Mouse (Mus musculus) midbrain, embryonic 15.5 days (tissue): ENCODE data around the gene Grrp1. TPM values are rescaled to one million over a fixed set of nuclear protein-coding genes. Genes with fewer than 3 reads are reported as not detected.

ENCODE experiments used
- ATAC-seq: fragments of 200-750 bp; cut with Nextera tagmentation; replicated peaks from 2 replicates; pipeline ENCODE4 v1.8.0; 2017; ENCODE audit warnings: moderate TSS enrichment
- H3K27ac ChIP-seq: fragments of 300-500 bp; sonication (generic); 2 replicates; pipeline ENCODE4 v1.5.1; 2015; ENCODE audit warnings: mild to moderate bottlenecking, inconsistent platforms
- H3K27me3 ChIP-seq: fragments of 300-500 bp; sonication (generic); replicated peaks from 2 replicates; pipeline ENCODE4 v1.6.1; 2015; ENCODE audit warnings: inconsistent platforms
- H3K36me3 ChIP-seq: fragments of 300-500 bp; sonication (generic); replicated peaks from 2 replicates; pipeline ENCODE4 v1.6.1; 2015; ENCODE audit warnings: inconsistent platforms
- H3K4me1 ChIP-seq: fragments of 300-500 bp; sonication (generic); 2 replicates; pipeline ENCODE4 v1.6.1; 2015; ENCODE audit warnings: inconsistent platforms
- H3K4me2 ChIP-seq: fragments of 300-500 bp; sonication (generic); 2 replicates; pipeline ENCODE4 v1.6.1; 2015; ENCODE audit warnings: inconsistent platforms, mild to moderate bottlenecking, moderate library complexity
- H3K4me3 ChIP-seq: fragments of 300-500 bp; sonication (generic); 2 replicates; pipeline ENCODE4 v1.5.1; 2015; ENCODE audit warnings: mild to moderate bottlenecking, inconsistent platforms
- H3K9ac ChIP-seq: fragments of 300-500 bp; sonication (generic); 2 replicates; pipeline ENCODE4 v1.6.1; 2015; ENCODE audit warnings: mild to moderate bottlenecking, inconsistent platforms
- H3K9me3 ChIP-seq: fragments of 300-500 bp; sonication (generic); 2 replicates; pipeline ENCODE4 v1.6.1; 2016; ENCODE audit warnings: inconsistent platforms
- WGBS: fragments of 180-500 bp; shearing (Covaris S2); methylation state at CpG from one replicate; pipeline ENCODE4 v1.1.7; 2015; ENCODE audit warnings: mixed read lengths; 5-methylcytosine and 5-hydroxymethylcytosine counted together
- polyA plus RNA-seq: library from polyadenylated mRNA; unstranded; fragments of >200 nt; fragmentation: Nextera tagmentation; extraction: Ambion mirVana; gene quantifications from 2 replicates; pipeline ENCODE4 v1.2.1, GENCODE M21; 2015

Grrp1 gene
- polyA plus RNA-seq, 1 experiment from 2014 or later = 13.6 TPM

DNA sequence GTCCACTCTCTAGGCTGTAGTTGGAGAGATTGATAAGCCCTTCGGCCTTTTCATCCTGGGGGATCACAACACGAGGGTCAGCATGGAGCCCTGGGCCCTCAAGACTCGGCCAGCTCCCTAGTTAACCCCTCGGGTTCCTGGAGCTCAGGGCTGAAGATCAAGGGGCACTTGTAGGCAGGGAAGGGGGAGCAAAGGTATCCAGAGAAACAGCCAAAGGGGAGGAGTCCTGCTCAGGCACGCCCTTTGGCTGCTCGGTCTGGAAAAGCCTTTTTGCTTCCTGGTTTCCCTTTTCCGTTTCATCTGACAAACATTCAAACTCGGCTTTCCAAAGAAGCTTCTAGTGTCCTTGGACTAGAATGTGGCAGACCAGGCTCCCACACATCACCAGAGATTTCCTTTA lies 23.5 kb downstream of the Grrp1 start:
- no peak overlapping the region for H3K4me2 ChIP-seq
- no peaks in the 10 kb centered on the region for H3K27me3 ChIP-seq
- ATAC-seq = no peak
- no peak overlapping the region for H3K27ac ChIP-seq
- H3K9me3 ChIP-seq = no peaks in the 10 kb centered on the region
- WGBS = 39% methylated on average over 8 of the region's 8 CpGs
- no peaks in the 10 kb centered on the region for H3K36me3 ChIP-seq
- H3K9ac ChIP-seq = no peak overlapping the region
- no peaks in the 10 kb centered on the region for H3K4me1 ChIP-seq
- H3K4me3 ChIP-seq = no peak overlapping the region

- WGBS = 70% methylated on average over 8 of the region's 8 CpGs
- no peak for ATAC-seq
- Histone ChIP-seq H3K4me2 (no peak within 1 kb of the TSS), H3K4me1 (no peaks in the 10 kb centered on the region), H3K9me3 (no peaks in the 10 kb centered on the region), H3K9ac (no peak within 1 kb of the TSS), H3K4me3 (no peak within 1 kb of the TSS), H3K36me3 (no peaks in the 10 kb centered on the region), H3K27ac (no peak within 1 kb of the TSS), H3K27me3 (no peaks in the 10 kb centered on the region)
Measured at GRCm38 (mm10) chr4:134227194-134227593, 26.7 kb downstream of the Grrp1 start, which contains the start of gene Catsper4. Catsper4 (minus strand) TSS chr4:134227383.

DNA sequence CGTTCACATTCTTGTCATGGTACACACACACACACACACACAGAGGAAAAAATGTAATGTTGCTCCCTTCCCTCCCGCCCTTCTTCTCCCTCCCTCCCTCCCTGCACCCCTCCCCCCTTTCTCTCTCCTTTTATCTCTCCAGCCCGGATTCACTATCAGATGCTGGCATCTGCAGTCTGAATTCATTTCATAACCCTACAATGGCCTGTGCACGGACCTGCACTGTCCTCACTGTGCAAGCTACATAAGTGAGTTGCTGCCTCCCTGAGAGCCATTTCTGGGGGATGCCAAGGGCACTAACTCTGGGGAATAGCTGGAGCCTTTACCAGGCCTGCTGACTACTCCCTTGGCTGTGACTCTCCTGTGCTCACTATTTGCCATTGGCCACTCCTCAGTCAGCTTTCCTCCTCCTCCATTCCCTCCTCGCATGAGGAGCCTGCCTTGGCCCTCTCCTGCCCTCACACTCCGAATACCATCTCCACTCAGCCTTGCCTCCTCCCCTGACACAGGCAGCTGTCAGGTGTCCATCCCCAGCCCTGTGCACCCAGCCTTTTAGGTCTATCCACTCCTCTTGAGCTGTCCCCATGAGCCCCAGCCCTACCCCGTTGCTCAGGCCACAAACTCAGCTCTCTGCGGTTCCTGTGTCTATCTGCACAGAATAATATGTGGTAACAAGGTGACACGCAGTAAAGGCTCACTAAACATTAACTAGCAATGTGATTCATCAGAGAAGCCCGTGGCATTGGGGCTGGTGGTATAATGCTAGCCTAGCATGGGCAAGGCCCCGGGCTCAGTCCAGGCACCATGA lies 30.9 kb downstream of the Grrp1 start:
- H3K27ac ChIP-seq = no peak overlapping the region
- H3K4me1 ChIP-seq = no peaks in the 10 kb centered on the region
- H3K9me3 ChIP-seq = no peaks in the 10 kb centered on the region
- H3K36me3 ChIP-seq = no peaks in the 10 kb centered on the region
- ATAC-seq = no peak
- no peak overlapping the region for H3K9ac ChIP-seq
- no peaks in the 10 kb centered on the region for H3K27me3 ChIP-seq
- WGBS = 68% methylated on average over 11 of the region's 11 CpGs
- no peak overlapping the region for H3K4me2 ChIP-seq
- H3K4me3 ChIP-seq = no peak overlapping the region

DNA sequence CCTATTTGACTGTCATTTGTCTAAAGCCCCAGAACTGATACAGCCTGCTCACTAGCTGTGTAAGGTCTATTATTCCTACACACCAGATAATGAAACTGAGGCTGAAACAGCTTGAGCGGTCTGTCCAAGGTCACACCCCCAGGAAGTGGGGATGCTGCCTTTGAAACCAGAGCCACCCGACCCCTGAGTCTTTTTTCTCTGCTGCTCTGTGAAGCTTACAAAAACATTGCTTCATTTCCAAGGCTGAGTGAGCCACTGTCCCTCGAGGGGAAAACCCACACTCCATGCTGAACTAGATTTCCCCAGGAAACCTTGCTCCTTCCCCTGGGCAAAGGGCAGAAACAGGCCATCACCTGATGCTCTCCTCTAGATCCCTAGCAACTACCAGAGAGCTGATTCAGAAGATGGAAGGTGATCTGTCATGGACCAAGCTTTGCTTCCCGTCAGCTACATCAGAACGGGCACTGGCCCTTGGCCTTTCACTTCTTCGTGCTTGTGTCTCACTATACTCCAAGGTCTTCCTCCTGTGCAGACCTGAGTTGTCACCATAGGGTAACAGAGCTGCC lies 47.3 kb downstream of the Grrp1 start:
- Histone ChIP-seq H3K9me3 (no peaks in the 10 kb centered on the region), H3K36me3 (no peaks in the 10 kb centered on the region), H3K4me1 (no peaks in the 10 kb centered on the region), H3K9ac (no peak overlapping the region), H3K4me3 (no peak overlapping the region), H3K4me2 (no peak overlapping the region), H3K27me3 (no peaks in the 10 kb centered on the region), H3K27ac (no peak overlapping the region)
- ATAC-seq = no peak
- 70% methylated on average over 6 of the region's 6 CpGs for WGBS

DNA sequence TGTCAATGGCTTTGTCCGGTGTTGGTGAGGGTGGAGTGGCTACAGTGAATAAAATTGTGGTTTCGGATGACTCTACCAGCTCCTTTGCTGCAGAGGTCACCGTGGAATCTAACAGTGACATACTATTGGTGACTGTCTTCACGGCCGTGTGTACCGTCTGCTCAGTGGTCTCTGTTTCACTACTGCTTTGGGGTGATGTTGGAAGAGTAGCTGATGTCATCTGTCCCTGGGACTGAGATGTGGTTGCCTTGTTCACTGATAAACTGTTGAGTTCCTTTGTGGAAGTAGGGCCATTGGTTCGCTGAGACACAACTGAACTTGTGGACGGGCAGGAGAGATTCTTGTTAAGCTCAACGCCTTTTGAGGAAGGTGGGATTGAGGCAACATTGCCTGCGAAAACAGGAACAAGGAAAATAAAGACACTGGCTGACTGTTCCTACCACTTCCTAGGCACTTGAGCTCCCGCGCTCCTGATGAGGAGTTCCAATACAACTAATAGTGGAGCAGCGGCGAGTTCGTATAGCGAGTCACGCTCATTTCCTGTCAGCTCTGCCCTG lies 50.5 kb downstream of the Grrp1 start:
- 91% methylated on average over 17 of the region's 17 CpGs for WGBS

GRCm38 (mm10) chr4:134202904-134203303 lies 51.0 kb downstream of the Grrp1 start, which contains the start of gene Gm7534:
Gm7534 (minus strand) TSS chr4:134203004.
- H3K9me3 ChIP-seq = no peaks in the 10 kb centered on the region
- H3K27me3 ChIP-seq = no peaks in the 10 kb centered on the region
- 88% methylated on average over 4 of the region's 4 CpGs for WGBS
- H3K4me1 ChIP-seq = no peaks in the 10 kb centered on the region
- no peak within 1 kb of the TSS for H3K9ac ChIP-seq
- H3K36me3 ChIP-seq = no peaks in the 10 kb centered on the region
- H3K4me3 ChIP-seq = no peak within 1 kb of the TSS
- H3K27ac ChIP-seq = no peak within 1 kb of the TSS
- H3K4me2 ChIP-seq = no peak within 1 kb of the TSS
- ATAC-seq = no peak

More for the DNA sequence above, 50.5 kb downstream of the Grrp1 start:
- no peak overlapping the region for H3K27ac ChIP-seq
- H3K4me1 ChIP-seq = no peaks in the 10 kb centered on the region
- H3K27me3 ChIP-seq = no peaks in the 10 kb centered on the region
- no peaks in the 10 kb centered on the region for H3K36me3 ChIP-seq
- no peak overlapping the region for H3K4me3 ChIP-seq
- no peak overlapping the region for H3K4me2 ChIP-seq
- no peaks in the 10 kb centered on the region for H3K9me3 ChIP-seq
- no peak overlapping the region for H3K9ac ChIP-seq
- no peak for ATAC-seq

Other genes with a start within 250 kb of the Grrp1 start
- 0.27 and 0.64 TPM in 2 replicates for gene Lin28a, start 235.3 kb downstream of the Grrp1 start, polyA plus RNA-seq
- gene Zfp683, start 200.3 kb downstream of the Grrp1 start, polyA plus RNA-seq = not detected in 2 replicates
- gene Crybg2, start 193.3 kb downstream of the Grrp1 start, polyA plus RNA-seq = 2.4 and 4.2 TPM in 2 replicates
- 2.1 and 2.8 TPM in 2 replicates for gene Cd52, start 159.0 kb downstream of the Grrp1 start, polyA plus RNA-seq
- gene Ubxn11, start 151.5 kb downstream of the Grrp1 start, polyA plus RNA-seq = 17.2 and 19.1 TPM in 2 replicates
- 386 and 393 TPM in 2 replicates for gene Sh3bgrl3, start 125.3 kb downstream of the Grrp1 start, polyA plus RNA-seq
- 18.7 and 19.2 TPM in 2 replicates for gene Cep85, start 67.0 kb downstream of the Grrp1 start, polyA plus RNA-seq
- not detected in 2 replicates for gene Gm7534, start 51.1 kb downstream of the Grrp1 start, polyA plus RNA-seq
- gene Catsper4, start 26.7 kb downstream of the Grrp1 start, polyA plus RNA-seq = not detected in 2 replicates
- gene Cnksr1, start 15.7 kb downstream of the Grrp1 start, polyA plus RNA-seq = 0.42 TPM in 1 of 2 replicates, not detected in the other
- 0.19 and 0.30 TPM in 2 replicates for gene E130218I03Rik, start 10.4 kb downstream of the Grrp1 start, polyA plus RNA-seq
- gene Zfp593, start 8.5 kb downstream of the Grrp1 start, polyA plus RNA-seq = 13.0 and 15.3 TPM in 2 replicates
- not detected in 2 replicates for gene Gm30191, start 7.2 kb downstream of the Grrp1 start, polyA plus RNA-seq
- gene Pdik1l, start 33.8 kb upstream of the Grrp1 start, polyA plus RNA-seq = 42.2 and 44.7 TPM in 2 replicates
- 0.40 and 0.91 TPM in 2 replicates for gene Trim63, start 61.0 kb upstream of the Grrp1 start, polyA plus RNA-seq
- 0.22 and 0.23 TPM in 2 replicates for gene Slc30a2, start 89.1 kb upstream of the Grrp1 start, polyA plus RNA-seq
- 0.59 and 0.62 TPM in 2 replicates for gene Extl1, start 129.7 kb upstream of the Grrp1 start, polyA plus RNA-seq
- 7.7 and 8.0 TPM in 2 replicates for gene Pafah2, start 142.2 kb upstream of the Grrp1 start, polyA plus RNA-seq
- 7,501 and 7,674 TPM in 2 replicates for gene Stmn1, start 214.2 kb upstream of the Grrp1 start, polyA plus RNA-seq
- gene Paqr7, start 242.6 kb upstream of the Grrp1 start, polyA plus RNA-seq = 22.6 and 24.7 TPM in 2 replicates